Mouse (Mus musculus): Measurements from ENCODE around the gene Tspan2. TPM values are rescaled to one million over a fixed set of nuclear protein-coding genes. Genes with fewer than 3 reads are reported as not detected.

Tspan2 gene
- polyA plus RNA-seq, 1 experiment: 3.0 TPM

DNA sequence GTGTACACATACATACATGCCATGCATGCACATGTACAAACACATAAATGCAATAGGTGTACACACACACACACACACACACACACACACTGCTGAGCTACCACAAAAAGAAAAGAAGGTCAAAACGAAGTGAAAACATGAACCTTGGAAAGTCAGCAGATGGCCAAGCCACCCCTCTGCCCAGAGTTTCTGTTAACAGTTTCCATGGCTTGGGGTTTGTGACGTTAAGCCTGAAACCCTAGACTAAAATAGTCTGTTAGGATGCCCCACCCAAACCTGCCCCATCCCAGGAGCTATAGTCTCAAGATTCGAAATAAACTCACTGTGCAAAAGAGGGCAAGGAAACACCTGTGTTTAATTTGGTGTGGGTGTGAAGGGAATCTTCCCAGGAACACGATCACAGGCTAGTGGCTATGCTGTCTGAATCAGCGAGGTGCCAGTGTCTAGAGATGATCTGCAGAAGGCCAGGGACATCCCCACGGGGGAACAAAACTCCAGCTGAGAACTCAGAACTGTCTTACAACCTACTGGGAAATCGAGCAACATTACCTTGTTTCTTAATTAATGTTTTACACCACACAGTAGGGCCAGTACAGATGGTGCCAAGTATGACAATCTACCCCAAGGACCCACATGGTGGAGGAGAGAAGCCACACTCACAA is 9.4 kb upstream of the Tspan2 start:
- no peak overlapping the region for H3K4me3 ChIP-seq
- TF ChIP-seq CEBPB (IDR thresholded peaks at IDR 0.05; ENCODE audit: insufficient read depth, poor library complexity, severe bottlenecking) (no peak), POLR2AphosphoS2 (IDR thresholded peaks at IDR 0.05; ENCODE audit: insufficient read length, low read depth) (no peak), USF1 (IDR thresholded peaks at IDR 0.05; ENCODE audit: low read depth) (no peak), SRF (IDR thresholded peaks at IDR 0.05; ENCODE audit: control insufficient read depth, insufficient read length, low read depth) (no peak), MYOG (IDR thresholded peaks at IDR 0.05; ENCODE audit: control insufficient read depth in 1 of 3, insufficient read depth in 1 of 3, insufficient read length in 2 of 3, low read depth in 2 of 3) (no peak), POLR2A (IDR thresholded peaks at IDR 0.05; ENCODE audit: insufficient read length, low read depth) (no peak), MAX (IDR thresholded peaks at IDR 0.05; ENCODE audit: low read depth) (no peak), MYOD1 (IDR thresholded peaks at IDR 0.05; ENCODE audit: control insufficient read depth in 1 of 3, insufficient read length in 2 of 3, low read depth in 2 of 3) (no peak), E2F4 (IDR thresholded peaks at IDR 0.05; ENCODE audit: insufficient read depth) (no peak), TCF3 (IDR thresholded peaks at IDR 0.05; ENCODE audit: insufficient read length, low read depth) (no peak), TCF12 (IDR thresholded peaks at IDR 0.05; ENCODE audit: insufficient read depth, poor library complexity, severe bottlenecking) (no peak), REST (IDR thresholded peaks at IDR 0.05; ENCODE audit: insufficient read depth, insufficient read length) (no peak)
- no peaks in the 10 kb centered on the region for H3K79me2 ChIP-seq (ENCODE audit: control insufficient read depth, insufficient read depth)
- no peak overlapping the region for H3ac ChIP-seq (ENCODE audit: control insufficient read depth, insufficient read length)
- no peaks in the 10 kb centered on the region for H3K27me3 ChIP-seq (ENCODE audit: control insufficient read depth, insufficient read depth, insufficient read length)
- H3K36me3 ChIP-seq (ENCODE audit: control insufficient read depth, insufficient read depth): no peaks in the 10 kb centered on the region
- H3K4me2 ChIP-seq (ENCODE audit: low read depth): peak overlapping the region; percentile 75

DNA sequence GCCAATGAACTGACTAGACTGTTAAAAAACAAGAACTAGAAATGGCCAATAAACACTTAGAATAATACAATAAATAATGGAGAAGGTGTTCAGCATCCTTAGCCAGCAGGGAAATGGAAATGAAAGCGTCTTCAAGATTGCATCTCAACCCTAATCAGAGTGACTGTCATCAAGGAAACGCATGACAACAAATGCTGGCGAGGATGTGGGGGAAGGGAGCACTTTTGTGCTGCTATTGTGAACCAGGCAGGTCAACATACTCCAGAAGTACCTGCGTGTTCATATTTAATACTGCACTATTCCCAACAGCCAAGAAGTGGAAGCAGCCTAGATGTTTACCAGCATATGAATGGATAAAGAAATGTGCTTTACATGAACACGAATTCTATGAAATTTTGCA is 4.9 kb upstream of the Tspan2 start:
- H3K27me3 ChIP-seq (ENCODE audit: control insufficient read depth, insufficient read depth, insufficient read length): no peaks in the 10 kb centered on the region
- no peak overlapping the region for H3ac ChIP-seq (ENCODE audit: control insufficient read depth, insufficient read length)
- no peaks in the 10 kb centered on the region for H3K36me3 ChIP-seq (ENCODE audit: control insufficient read depth, insufficient read depth)
- H3K4me3 ChIP-seq: no peak overlapping the region
- H3K4me2 ChIP-seq (ENCODE audit: low read depth): no peak overlapping the region
- no peaks in the 10 kb centered on the region for H3K79me2 ChIP-seq (ENCODE audit: control insufficient read depth, insufficient read depth)
- TF ChIP-seq SRF (IDR thresholded peaks at IDR 0.05; ENCODE audit: control insufficient read depth, insufficient read length, low read depth): no peak
- no peak for TF ChIP-seq POLR2AphosphoS2 (IDR thresholded peaks at IDR 0.05; ENCODE audit: insufficient read length, low read depth)
- no peak for TF ChIP-seq MYOG (IDR thresholded peaks at IDR 0.05; ENCODE audit: control insufficient read depth in 1 of 3, insufficient read depth in 1 of 3, insufficient read length in 2 of 3, low read depth in 2 of 3)
- no peak for TF ChIP-seq TCF3 (IDR thresholded peaks at IDR 0.05; ENCODE audit: insufficient read length, low read depth)
- TF ChIP-seq MYOD1 (IDR thresholded peaks at IDR 0.05; ENCODE audit: control insufficient read depth in 1 of 3, insufficient read length in 2 of 3, low read depth in 2 of 3): no peak
- TF ChIP-seq POLR2A (IDR thresholded peaks at IDR 0.05; ENCODE audit: insufficient read length, low read depth): no peak
- no peak for TF ChIP-seq REST (IDR thresholded peaks at IDR 0.05; ENCODE audit: insufficient read depth, insufficient read length)
- no peak for TF ChIP-seq TCF12 (IDR thresholded peaks at IDR 0.05; ENCODE audit: insufficient read depth, poor library complexity, severe bottlenecking)
- TF ChIP-seq E2F4 (IDR thresholded peaks at IDR 0.05; ENCODE audit: insufficient read depth): no peak
- TF ChIP-seq MAX (IDR thresholded peaks at IDR 0.05; ENCODE audit: low read depth): no peak
- no peak for TF ChIP-seq USF1 (IDR thresholded peaks at IDR 0.05; ENCODE audit: low read depth)
- TF ChIP-seq CEBPB (IDR thresholded peaks at IDR 0.05; ENCODE audit: insufficient read depth, poor library complexity, severe bottlenecking): no peak

DNA sequence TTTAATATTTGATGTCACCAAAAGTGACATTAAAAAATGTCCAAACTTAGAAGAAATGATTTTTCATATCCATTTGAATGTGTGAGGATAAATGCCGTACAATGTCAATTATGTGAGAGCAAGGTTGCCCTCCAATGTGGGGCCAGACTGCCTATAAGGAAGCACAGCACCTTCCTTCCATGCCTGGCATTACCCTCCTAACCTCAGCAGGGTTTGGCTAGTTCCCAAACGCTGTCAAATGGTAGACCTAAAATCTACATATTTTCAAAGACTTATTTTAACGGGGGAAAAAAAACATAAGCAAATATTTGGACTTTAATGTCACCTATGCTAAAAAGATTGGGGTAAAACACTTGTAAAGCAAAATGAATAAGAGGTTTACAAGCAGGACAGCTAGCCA is 3.2 kb upstream of the Tspan2 start:
- Histone ChIP-seq H3K36me3 (ENCODE audit: control insufficient read depth, insufficient read depth) (no peaks in the 10 kb centered on the region), H3ac (ENCODE audit: control insufficient read depth, insufficient read length) (no peak overlapping the region), H3K4me2 (ENCODE audit: low read depth) (no peak overlapping the region), H3K27me3 (ENCODE audit: control insufficient read depth, insufficient read depth, insufficient read length) (no peaks in the 10 kb centered on the region), H3K4me3 (no peak overlapping the region), H3K79me2 (ENCODE audit: control insufficient read depth, insufficient read depth) (no peaks in the 10 kb centered on the region)
- TF ChIP-seq SRF (IDR thresholded peaks at IDR 0.05; ENCODE audit: control insufficient read depth, insufficient read length, low read depth): no peak
- TF ChIP-seq TCF12 (IDR thresholded peaks at IDR 0.05; ENCODE audit: insufficient read depth, poor library complexity, severe bottlenecking): no peak
- TF ChIP-seq MYOG (IDR thresholded peaks at IDR 0.05; ENCODE audit: control insufficient read depth in 1 of 3, insufficient read depth in 1 of 3, insufficient read length in 2 of 3, low read depth in 2 of 3): no peak
- TF ChIP-seq USF1 (IDR thresholded peaks at IDR 0.05; ENCODE audit: low read depth): no peak
- TF ChIP-seq POLR2AphosphoS2 (IDR thresholded peaks at IDR 0.05; ENCODE audit: insufficient read length, low read depth): no peak
- no peak for TF ChIP-seq CEBPB (IDR thresholded peaks at IDR 0.05; ENCODE audit: insufficient read depth, poor library complexity, severe bottlenecking)
- no peak for TF ChIP-seq E2F4 (IDR thresholded peaks at IDR 0.05; ENCODE audit: insufficient read depth)
- no peak for TF ChIP-seq MAX (IDR thresholded peaks at IDR 0.05; ENCODE audit: low read depth)
- TF ChIP-seq REST (IDR thresholded peaks at IDR 0.05; ENCODE audit: insufficient read depth, insufficient read length): no peak
- TF ChIP-seq TCF3 (IDR thresholded peaks at IDR 0.05; ENCODE audit: insufficient read length, low read depth): no peak
- TF ChIP-seq MYOD1 (IDR thresholded peaks at IDR 0.05; ENCODE audit: control insufficient read depth in 1 of 3, insufficient read length in 2 of 3, low read depth in 2 of 3): no peak
- TF ChIP-seq POLR2A (IDR thresholded peaks at IDR 0.05; ENCODE audit: insufficient read length, low read depth): no peak

DNA sequence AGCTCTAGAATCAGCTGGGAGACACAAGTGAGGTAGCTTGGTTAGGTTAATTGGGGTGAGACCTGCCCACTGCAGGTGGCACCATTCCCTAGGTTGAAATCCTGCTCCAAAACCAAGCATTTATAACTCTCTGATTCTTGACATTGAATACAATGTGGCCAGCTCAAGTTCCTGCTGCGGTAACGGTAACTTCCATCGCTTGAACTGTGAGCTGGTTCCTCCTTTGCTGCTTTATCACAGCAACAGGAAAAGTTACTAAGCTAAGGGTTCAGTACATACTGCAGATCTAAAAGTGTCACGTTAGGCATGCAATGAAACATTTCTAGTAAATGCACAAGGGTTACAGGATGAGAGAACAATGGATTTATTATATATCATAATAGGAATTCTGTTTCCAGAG is 1.7 kb upstream of the Tspan2 start:
- no peaks in the 10 kb centered on the region for H3K79me2 ChIP-seq (ENCODE audit: control insufficient read depth, insufficient read depth)
- H3K36me3 ChIP-seq (ENCODE audit: control insufficient read depth, insufficient read depth): no peaks in the 10 kb centered on the region
- no peaks in the 10 kb centered on the region for H3K27me3 ChIP-seq (ENCODE audit: control insufficient read depth, insufficient read depth, insufficient read length)
- H3ac ChIP-seq (ENCODE audit: control insufficient read depth, insufficient read length): no peak overlapping the region
- H3K4me2 ChIP-seq (ENCODE audit: low read depth): no peak overlapping the region
- no peak overlapping the region for H3K4me3 ChIP-seq
- no peak for TF ChIP-seq CEBPB (IDR thresholded peaks at IDR 0.05; ENCODE audit: insufficient read depth, poor library complexity, severe bottlenecking)
- no peak for TF ChIP-seq MYOD1 (IDR thresholded peaks at IDR 0.05; ENCODE audit: control insufficient read depth in 1 of 3, insufficient read length in 2 of 3, low read depth in 2 of 3)
- TF ChIP-seq USF1 (IDR thresholded peaks at IDR 0.05; ENCODE audit: low read depth): no peak
- TF ChIP-seq REST (IDR thresholded peaks at IDR 0.05; ENCODE audit: insufficient read depth, insufficient read length): no peak
- no peak for TF ChIP-seq TCF3 (IDR thresholded peaks at IDR 0.05; ENCODE audit: insufficient read length, low read depth)
- no peak for TF ChIP-seq POLR2AphosphoS2 (IDR thresholded peaks at IDR 0.05; ENCODE audit: insufficient read length, low read depth)
- no peak for TF ChIP-seq MYOG (IDR thresholded peaks at IDR 0.05; ENCODE audit: control insufficient read depth in 1 of 3, insufficient read depth in 1 of 3, insufficient read length in 2 of 3, low read depth in 2 of 3)
- TF ChIP-seq SRF (IDR thresholded peaks at IDR 0.05; ENCODE audit: control insufficient read depth, insufficient read length, low read depth): no peak
- TF ChIP-seq MAX (IDR thresholded peaks at IDR 0.05; ENCODE audit: low read depth): no peak
- TF ChIP-seq POLR2A (IDR thresholded peaks at IDR 0.05; ENCODE audit: insufficient read length, low read depth): no peak
- TF ChIP-seq TCF12 (IDR thresholded peaks at IDR 0.05; ENCODE audit: insufficient read depth, poor library complexity, severe bottlenecking): no peak
- no peak for TF ChIP-seq E2F4 (IDR thresholded peaks at IDR 0.05; ENCODE audit: insufficient read depth)
